Mouse (Mus musculus) megakaryocyte, adult 5-6 weeks (primary cell): ENCODE measurements around the gene Zfp692. TPM values are rescaled to one million over a fixed set of nuclear protein-coding genes. Genes with fewer than 3 reads are reported as not detected.
"Not testable (repeated sequence)": the region's sequence is repeated elsewhere in the genome, so short reads cannot be mapped to it uniquely, and the experiment has no call there.

Source experiments
- ATAC-seq: 2 replicates; pipeline ENCODE4 v1.8.0; 2016; ENCODE audit warnings: mild to moderate bottlenecking, inconsistent platforms; ENCODE audit not compliant: poor library complexity, severe bottlenecking
- total RNA-seq, 2 experiments: library from RNA; stranded (forward) in 1 of 2; stranded (reverse) in 1 of 2; fragments of 153-499, 151-499 nt in 1 of 2; fragments of 221-1000, 200-1000 nt in 1 of 2; gene quantifications; 2 replicates each; pipeline versions ENCODE4 v1.2.3 to v1.2.4; 2015 to 2017

The Zfp692 gene
- total RNA-seq (2015) (5.6 and 9.7 TPM in 2 replicates), total RNA-seq (2017) (8.6 and 9.2 TPM in 2 replicates)

DNA sequence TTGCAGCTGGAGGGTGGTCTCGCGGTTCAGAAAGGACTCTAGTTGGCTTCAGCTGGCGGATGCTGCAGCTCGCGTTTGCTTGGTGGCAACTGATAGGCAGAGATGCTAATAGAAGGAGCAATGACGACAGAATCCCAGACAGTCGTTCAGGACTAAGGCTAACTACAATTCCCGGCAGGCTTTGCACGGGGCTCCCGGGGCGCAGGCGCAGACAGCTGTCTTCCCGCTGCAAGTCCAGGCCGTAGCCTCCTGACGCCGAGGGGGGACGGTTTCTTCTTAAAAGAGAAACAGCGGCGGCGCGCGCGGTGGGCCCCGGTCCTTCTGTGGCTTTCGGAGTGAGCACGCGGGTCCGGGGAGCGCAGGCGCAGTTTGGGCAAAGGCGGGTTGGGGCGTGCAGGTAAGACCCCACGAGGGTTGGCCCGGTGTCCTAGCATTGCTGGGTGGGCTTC, at the start of gene Zfp692:
Gene Zfp692 (plus strand): TSS at position 210 of the 449 bp plus-strand sequence.
- ATAC-seq, result peak; percentile 66

DNA sequence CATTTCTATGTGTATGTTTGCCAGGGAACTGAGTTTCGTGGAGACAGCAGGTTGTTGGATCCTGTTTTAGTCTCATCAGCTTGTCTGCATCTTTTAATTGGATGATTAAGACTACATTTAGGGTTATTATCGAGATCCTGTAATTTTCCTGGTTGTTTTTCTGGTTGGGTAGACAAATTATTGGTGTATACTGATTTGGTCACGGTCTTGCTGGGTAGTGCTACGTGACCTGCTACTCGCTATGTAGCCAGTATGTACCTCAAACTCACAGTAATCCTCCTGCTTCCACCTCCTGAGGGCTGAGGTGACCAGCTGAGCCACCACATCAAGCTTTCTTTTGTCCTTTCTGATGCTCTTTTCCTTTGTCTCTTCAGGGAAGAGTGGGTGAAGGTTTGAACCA, 49.1 kb upstream of the Zfp692 start:
- ATAC-seq, result no peak

- ATAC-seq, result peak; percentile 94
These were observed 46.7 kb upstream of the Zfp692 start for GRCm38 (mm10) chr11:58260156-58260555.

DNA sequence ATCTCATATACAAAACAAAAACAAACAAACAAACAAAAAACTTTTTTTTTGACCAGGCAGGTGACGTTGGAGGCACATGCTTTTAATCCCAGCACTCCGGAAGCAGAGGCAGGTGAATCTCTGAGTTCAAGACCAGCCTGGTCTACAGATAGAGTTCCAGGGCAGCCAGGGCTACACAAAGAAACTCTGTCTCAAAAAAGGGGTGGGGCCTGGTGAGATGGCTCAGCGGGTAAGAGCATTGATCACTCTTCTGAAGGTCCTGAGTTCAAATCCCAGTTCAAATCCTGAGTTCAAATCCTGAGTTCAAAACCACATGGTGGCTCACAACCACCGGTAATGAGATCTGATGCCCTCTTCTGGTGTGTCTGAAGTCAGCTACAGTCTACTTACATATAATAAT, 45.0 kb upstream of the Zfp692 start:
- no peak for ATAC-seq

DNA sequence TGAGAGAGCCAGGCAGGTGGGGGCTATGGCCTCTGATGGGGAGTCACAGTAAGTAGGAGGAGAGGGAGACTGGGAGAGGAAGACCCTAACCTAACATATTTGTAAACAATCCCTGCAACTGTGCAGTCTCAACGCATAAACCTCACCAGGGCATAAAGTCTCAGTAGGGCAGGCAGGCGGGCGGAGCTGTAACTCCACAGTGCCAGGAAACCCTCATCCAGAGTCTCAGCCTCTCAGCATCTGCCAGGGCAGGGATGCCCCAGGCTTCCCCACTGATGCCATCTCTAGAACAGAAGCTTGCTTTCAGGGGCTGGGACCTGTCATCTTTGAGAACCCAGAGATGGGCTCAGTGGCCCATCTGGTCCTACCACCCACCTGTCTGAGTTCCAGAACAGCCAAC, 44.5 kb upstream of the Zfp692 start:
- ATAC-seq, result no peak

- ATAC-seq, result no peak
These were observed 43.4 kb upstream of the Zfp692 start for GRCm38 (mm10) chr11:58263516-58263915.

- no peak for ATAC-seq
These were observed 42.3 kb upstream of the Zfp692 start for GRCm38 (mm10) chr11:58264546-58264945.

DNA sequence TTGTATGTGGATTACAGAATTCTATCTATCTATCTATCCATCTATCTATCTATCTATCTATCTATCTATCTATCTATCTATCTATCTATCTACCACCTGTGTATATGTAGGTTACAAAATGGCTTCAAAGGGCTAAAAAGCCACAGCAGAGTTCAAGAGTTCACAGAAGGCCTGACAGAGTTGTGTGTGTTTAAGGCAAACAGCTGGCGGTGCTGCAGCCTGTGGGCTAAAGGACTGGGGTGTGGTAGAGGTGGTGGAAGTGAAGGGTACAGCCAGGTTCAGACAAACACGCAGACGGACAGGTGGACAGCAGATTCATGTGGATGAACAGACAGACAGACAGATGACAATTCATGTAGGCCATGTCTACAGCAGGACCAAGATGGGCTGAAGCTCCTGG, 38.6 kb upstream of the Zfp692 start:
- ATAC-seq, result no peak

DNA sequence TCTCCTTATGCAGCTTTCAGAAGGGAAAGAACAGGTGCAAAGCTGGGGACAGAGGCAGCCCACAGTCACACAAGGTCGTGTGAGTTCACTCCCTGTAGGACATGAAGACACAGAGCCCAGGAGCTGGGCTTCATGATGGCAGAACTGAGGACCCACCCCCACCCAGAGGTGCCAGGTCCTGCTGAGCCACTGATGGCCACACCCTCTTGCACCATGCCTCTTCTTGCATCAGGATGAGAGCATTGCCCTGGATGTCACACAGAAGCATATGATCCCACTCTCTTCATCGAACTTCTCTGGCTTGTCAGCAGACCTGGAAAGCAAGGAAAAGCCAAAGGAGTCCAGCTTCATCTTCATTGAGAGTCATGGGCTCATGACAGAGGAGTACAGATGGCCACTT, 32.3 kb upstream of the Zfp692 start, which contains the start of gene 4930438A08Rik:
Gene 4930438A08Rik (plus strand): TSS at position 228 of the 400 bp plus-strand sequence.
- ATAC-seq, result peak; percentile 82

GRCm38 (mm10) chr11:58275756-58276155, 31.1 kb upstream of the Zfp692 start:
- ATAC-seq, result peak; percentile 72

GRCm38 (mm10) chr11:58281970-58282496, 24.8 kb upstream of the Zfp692 start:
- 0 out of 2 replicates have a peak, but pooled peaks have one; percentile 12 for ATAC-seq

GRCm38 (mm10) chr11:58282518-58282917, 24.4 kb upstream of the Zfp692 start:
- peak; percentile 51 for ATAC-seq

- peak; percentile 74 for ATAC-seq
These were observed 16.7 kb upstream of the Zfp692 start for GRCm38 (mm10) chr11:58289992-58290682.

- no peak for ATAC-seq
These were observed 16.1 kb upstream of the Zfp692 start for GRCm38 (mm10) chr11:58290812-58291211.

GRCm38 (mm10) chr11:58292791-58293190, 14.1 kb upstream of the Zfp692 start:
- no peak for ATAC-seq

- ATAC-seq, result no peak
These were observed 9.5 kb upstream of the Zfp692 start for GRCm38 (mm10) chr11:58297396-58297795.

DNA sequence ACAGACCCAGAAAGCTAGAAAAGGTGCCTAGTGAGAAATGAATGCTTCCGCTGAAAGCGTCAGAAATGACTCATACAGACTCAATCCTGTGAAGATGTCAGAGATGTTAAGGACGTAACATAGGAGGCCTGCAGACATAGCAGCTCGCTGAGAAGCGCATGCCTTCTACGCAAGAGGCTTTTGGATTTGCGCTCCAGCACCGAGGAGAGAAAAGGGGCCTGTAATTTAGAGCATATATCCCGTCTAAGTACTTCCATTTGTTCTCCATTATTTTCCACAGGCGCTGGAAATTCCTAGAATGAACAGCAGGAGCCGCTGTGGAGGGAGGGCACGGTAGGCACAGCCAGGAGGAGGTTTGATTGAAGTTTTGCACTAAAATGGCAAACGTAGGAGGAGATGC, 5.8 kb upstream of the Zfp692 start:
- ATAC-seq, result peak; percentile 35

DNA sequence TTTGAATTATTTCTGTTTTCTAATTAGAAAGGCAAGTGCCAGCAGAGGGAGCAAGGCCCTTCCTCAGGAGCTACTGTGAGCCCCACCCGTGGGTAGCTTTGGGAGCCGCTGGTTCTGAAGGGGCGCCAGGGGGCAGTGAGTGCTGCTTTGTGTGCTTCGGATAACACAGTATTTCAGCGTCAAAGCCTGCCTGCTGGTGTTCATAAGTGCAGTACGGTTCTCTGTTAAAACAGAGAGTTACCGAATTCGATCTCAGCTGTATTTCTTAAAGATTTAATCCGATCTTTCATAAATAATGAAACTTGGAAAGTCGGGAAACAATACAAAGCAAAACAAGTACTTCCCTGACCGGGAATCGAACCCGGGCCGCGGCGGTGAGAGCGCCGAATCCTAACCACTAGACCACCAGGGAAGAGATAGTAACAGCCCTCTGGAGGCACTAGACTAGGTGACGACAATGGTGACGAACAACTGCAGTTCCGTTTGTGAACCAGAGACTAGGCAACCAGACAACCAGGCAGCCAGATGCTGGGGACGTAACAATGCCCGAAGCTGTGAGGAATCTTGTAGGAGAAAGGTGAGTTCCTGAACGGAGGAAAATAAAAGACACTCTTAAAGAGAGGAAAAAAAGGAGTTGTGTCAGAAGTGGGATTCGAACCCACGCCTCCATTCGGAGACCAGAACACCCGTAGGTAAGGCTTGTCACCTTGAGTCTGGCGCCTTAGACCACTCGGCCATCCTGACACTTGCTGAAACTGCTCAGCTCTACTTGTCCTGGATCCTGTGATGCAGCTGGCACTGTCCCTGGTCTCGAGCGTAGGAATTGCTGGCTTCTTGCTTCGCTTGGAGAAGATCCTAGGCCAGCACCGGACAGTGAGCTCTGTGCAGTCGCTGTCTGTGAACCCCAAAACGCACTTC, 4.8 kb upstream of the Zfp692 start:
- peak; percentile 83 for ATAC-seq

- peak; percentile 20 for ATAC-seq
These were observed 4.0 kb upstream of the Zfp692 start for GRCm38 (mm10) chr11:58302774-58303445.

DNA sequence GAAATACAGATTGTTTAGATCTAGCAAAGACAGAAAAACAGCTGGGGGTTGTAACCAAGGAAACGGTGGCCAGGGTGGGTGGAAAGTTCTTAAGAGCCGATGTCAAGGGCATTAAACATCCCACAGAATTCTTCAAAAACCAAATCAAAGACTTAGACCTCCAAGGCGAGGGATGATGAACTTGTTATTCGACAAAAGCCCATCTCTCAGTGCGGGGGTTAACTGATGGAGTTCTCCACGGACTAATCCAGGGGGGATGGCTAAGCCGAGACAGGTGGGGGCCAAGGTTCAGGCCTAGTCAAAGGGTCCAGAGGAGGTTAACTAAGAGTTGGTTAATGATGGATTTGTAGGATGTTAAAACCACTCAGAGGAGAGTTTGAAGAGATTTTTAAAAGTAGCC, 3.3 kb upstream of the Zfp692 start:
- ATAC-seq, result no peak

GRCm38 (mm10) chr11:58305299-58305698, 1.6 kb upstream of the Zfp692 start:
- not testable (repeated sequence) for ATAC-seq
